Mouse (Mus musculus) fibroblast of lung, adult 2 months (primary cell): ENCODE measurements around the gene AC131692.1.
"Not testable (repeated sequence)": the region's sequence is repeated elsewhere in the genome, so short reads cannot be mapped to it uniquely, and the experiment has no call there.

Experiments used
- DNase-seq: peaks from one replicate; pipeline ENCODE4 v3.0.0-alpha.2; 2011; ENCODE audit warnings: low read depth

The AC131692.1 gene

GRCm38 (mm10) chr19:6117346-6117985 lies 23.2 kb downstream of the AC131692.1 start:
- no peak for DNase-seq

- DNase-seq, result peak; percentile 91
Measured at GRCm38 (mm10) chr19:6117986-6118676, 23.9 kb downstream of the AC131692.1 start, which contains the start of gene Sac3d1. Sac3d1 (minus strand) TSS chr19:6118650.

- no peak for DNase-seq
Measured at GRCm38 (mm10) chr19:6118677-6119185, 24.5 kb downstream of the AC131692.1 start.

- DNase-seq, result no peak
Measured at GRCm38 (mm10) chr19:6121761-6122160, 27.5 kb downstream of the AC131692.1 start.

- DNase-seq, result no peak
Measured at GRCm38 (mm10) chr19:6123330-6123729, 29.1 kb downstream of the AC131692.1 start.

GRCm38 (mm10) chr19:6124898-6125297 lies 30.7 kb downstream of the AC131692.1 start:
- DNase-seq, result no peak

GRCm38 (mm10) chr19:6126289-6126688 lies 32.1 kb downstream of the AC131692.1 start:
- DNase-seq, result no peak

- DNase-seq, result no peak
Measured at GRCm38 (mm10) chr19:6126789-6127580, 32.8 kb downstream of the AC131692.1 start.

GRCm38 (mm10) chr19:6127760-6128341 lies 33.6 kb downstream of the AC131692.1 start, which contains the start of gene Snx15:
Snx15 (minus strand) TSS chr19:6128304.
- DNase-seq, result peak; percentile 81

- not testable (repeated sequence) for DNase-seq
Measured at GRCm38 (mm10) chr19:6130414-6131128, 36.4 kb downstream of the AC131692.1 start.

GRCm38 (mm10) chr19:6132171-6132827 lies 38.1 kb downstream of the AC131692.1 start:
- no peak for DNase-seq

- DNase-seq, result not testable (repeated sequence)
Measured at GRCm38 (mm10) chr19:6133197-6133596, 39.0 kb downstream of the AC131692.1 start.

GRCm38 (mm10) chr19:6136397-6136796 lies 42.2 kb downstream of the AC131692.1 start:
- DNase-seq, result peak; percentile 74

- DNase-seq, result no peak
Measured at GRCm38 (mm10) chr19:6139701-6140100, 45.5 kb downstream of the AC131692.1 start.

GRCm38 (mm10) chr19:6140374-6140677 lies 46.1 kb downstream of the AC131692.1 start:
- DNase-seq, result no peak

- peak; percentile 87 for DNase-seq
Measured at GRCm38 (mm10) chr19:6140678-6141393, 46.6 kb downstream of the AC131692.1 start, which contains the start of gene Batf2. Batf2 (plus strand) TSS chr19:6140983.

GRCm38 (mm10) chr19:6141394-6141749 lies 47.2 kb downstream of the AC131692.1 start, which contains the start of gene Arl2:
Arl2 (minus strand) TSS chr19:6141548.
- peak; percentile 82 for DNase-seq

- DNase-seq, result no peak
Measured at GRCm38 (mm10) chr19:6144842-6145241, 50.6 kb downstream of the AC131692.1 start.
